Mouse (Mus musculus) layer of hippocampus, postnatal 25 days (tissue): ENCODE results near the gene Rora. TPM values are rescaled to one million over a fixed set of nuclear protein-coding genes. Genes with fewer than 3 reads are reported as not detected.
A peak's percentile ranks its signal among the peaks of the same experiment; 100 is the strongest.

ENCODE experiments used
- DNase-seq, 2 experiments: peaks; one replicate each; pipeline ENCODE4 v3.0.0; 2022; ENCODE audit warnings: mixed read lengths in 2 of 2, low spot score in 1 of 2; ENCODE audit errors: extremely low spot score in 1 of 2
- total RNA-seq, 2 experiments: library from RNA; stranded (reverse); gene quantifications; 2 replicates each; pipeline ENCODE4 v1.2.3; 2021

The Rora gene
- total RNA-seq, 2 experiments from 2014 or later: 27.4 to 27.6 TPM

DNA sequence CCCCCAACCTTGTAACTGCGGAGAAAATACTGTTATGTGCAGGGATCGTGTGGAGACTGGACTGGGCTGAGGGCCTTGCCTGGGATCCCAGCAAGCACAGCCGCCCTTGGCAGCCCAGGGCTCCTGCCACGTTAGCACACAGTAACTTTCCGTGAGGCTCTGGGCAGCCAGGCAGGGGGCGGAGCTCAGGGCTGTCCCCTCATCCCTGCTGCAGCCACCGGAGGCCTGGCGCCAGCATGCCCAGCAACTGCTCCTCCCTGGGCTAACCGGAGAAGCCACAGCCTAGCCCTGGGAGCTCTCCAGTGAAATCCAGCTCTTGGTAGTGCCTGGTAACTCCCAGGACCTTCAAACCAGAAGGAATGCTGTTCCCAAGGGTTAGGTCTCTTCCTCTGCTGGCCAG lies 605.8 kb downstream of the Rora start:
- DNase-seq: peak in 1 of 2 experiments; percentile 8

DNA sequence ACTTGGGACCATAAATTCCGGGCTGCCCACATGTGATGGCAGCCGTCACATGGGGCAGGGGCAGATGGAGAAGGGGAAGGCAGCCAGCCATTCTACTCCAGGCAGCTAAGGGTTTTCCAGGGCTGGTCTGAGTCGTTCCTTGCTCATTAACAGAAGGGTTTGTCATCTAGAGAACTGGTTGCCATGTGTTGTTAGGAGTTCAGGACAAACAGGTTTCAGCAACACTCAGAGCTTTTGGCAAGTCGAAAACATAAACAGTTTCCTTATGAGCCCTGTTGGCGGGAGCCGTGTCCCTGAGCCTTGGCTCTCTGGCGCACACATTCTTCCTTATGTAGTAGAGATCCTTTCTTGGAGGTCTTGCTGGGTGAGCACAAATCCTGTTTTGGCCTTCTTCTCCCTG lies 611.6 kb downstream of the Rora start:
- DNase-seq: no peak

DNA sequence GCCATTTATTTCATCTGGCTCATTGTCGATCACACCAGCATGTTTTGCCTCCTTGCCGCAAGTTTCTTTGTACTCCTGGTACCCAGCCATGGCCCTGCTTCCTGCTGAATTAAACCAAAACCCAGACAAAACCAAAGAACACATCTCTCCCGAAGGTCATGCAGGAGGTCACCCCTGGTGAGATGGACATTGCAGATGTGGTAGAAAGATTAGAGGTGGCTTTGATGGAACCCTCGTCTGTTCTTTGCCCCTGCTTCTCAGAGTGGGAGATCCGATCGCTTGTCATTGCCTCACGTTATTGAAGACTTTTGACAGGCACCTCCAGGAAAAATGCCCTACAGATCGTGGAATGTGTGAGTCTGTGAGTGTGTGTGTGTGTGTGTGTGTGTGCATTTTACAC lies 616.8 kb downstream of the Rora start:
- no peak for DNase-seq

DNA sequence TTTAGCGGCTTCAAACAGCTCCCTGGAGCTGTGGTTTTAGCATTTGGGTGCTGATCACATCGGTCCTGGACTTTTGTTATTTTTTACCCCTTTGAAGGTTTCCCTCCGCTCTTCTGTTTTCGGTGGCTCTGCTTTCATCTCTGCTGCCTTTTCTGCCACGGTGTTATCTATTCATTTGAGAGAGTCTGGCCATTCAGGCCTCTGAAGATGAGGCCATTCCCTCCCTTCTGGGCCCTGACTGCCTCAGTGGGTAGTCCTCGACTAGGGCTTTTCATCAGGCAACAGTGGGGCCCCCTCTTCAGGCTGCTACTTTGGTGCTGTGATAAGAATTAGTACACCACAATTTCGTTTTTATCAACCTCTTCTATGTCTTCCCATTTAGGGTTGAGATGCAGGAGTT lies 617.3 kb downstream of the Rora start:
- no peak for DNase-seq

DNA sequence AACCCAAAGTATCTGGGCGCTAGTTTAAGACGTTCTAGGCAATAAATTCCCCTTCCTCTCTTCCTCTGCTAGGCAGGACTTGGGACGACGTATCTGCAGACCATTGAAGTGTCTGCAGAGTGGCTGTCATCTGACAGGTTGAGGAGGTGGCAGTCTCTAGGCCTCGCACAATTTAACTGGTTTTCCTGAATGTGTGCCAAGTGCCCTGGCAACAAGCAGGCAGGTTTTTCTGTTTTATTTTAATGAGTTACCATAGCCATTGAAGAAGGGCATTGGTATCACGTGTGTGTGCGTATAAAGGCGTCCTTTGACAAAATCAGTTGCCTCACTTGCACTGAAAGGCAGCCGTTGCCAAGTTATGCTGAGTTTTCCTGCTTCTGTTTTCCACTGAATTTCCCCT lies 619.3 kb downstream of the Rora start:
- peak in 1 of 2 experiments; percentile 6 for DNase-seq

DNA sequence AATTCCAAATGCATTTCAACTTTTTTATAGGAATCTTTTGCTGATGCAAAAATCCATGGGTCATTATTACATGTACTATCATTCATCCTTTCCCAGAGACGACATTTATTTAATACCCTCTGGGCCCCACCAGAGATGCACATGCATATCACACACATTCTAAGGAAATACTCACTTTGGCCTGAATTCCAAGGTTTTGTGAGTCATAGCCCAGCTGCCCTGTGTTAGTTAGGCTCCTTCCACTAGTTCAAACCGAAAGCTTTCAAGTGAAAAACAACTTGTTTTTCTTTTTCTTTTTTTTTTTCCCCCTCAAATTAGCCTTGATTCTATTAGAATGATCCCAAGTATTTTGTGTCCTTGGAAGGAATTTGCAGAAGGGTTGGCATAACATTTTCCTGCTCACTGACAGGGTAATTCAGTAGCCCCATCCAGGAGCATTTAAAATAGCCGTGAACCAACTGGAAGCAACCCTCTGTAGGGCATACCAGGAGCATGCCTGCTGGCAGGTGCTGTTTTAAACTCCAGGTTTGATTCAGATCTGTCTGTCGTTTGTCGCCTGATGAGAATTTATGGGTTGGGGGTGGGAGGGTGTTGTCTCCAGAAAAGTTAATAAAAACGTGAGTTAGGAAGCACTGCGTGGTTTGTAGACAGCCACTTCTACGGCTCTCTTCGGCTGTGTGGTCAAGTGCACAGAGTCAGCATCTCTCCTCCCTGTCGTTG lies 621.3 kb downstream of the Rora start:
- DNase-seq: no peak

DNA sequence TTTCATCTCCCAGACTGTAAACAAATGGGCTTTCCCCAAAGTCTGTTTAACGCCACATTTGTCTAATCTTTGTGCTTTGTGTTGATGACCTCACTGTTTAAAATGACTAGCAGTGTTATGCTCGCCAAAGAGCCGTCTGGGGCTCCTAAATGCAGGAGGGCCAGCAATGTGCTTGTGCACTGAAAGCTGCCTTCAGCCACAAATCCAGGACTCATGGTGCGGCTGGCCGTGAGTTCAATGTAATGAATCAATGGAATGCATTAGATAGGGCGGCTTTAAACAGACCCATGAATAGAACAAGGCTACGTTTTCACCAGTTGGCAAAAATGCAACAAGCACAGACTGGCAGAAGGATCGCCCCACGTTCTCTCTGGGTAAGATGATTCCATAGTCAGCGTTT lies 623.7 kb downstream of the Rora start:
- no peak for DNase-seq

DNA sequence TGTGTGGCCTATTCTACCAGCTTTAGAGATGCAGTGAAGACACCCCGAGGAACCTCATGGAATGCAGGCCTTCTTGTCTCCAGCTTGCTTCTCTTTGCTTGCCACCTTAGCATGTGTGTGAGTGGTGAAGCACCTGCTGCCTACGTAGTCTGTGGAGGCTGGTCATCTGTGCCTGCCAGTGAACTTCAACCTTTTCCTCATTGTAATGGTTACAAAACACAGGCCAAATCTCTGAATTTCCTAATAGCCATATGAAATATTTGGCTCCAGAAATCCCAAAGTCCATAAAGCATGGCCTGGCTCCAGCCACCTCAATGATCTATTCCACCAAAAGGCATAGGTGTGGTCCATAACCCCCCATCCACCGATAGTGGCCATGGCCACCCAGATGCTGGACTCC lies 631.4 kb downstream of the Rora start:
- no peak for DNase-seq

DNA sequence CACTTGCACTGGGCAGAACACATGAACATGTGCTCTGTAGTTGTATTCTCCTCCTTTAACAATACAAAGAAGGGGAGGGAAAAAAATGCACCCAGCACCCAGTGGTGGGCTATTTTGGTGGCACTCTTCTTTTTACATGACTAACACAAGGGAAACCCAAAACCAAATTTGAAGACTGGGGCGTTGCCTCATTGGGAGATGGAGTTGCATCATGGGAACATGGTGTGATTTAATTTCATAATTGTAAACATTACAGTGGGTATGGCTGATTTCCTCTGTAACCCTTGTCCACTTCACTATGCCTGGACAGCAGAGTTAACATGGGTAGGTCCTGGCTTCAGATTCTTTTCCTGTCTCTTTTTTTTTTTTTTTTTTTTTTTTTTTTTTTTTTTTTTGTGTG lies 634.5 kb downstream of the Rora start:
- DNase-seq: no peak

DNA sequence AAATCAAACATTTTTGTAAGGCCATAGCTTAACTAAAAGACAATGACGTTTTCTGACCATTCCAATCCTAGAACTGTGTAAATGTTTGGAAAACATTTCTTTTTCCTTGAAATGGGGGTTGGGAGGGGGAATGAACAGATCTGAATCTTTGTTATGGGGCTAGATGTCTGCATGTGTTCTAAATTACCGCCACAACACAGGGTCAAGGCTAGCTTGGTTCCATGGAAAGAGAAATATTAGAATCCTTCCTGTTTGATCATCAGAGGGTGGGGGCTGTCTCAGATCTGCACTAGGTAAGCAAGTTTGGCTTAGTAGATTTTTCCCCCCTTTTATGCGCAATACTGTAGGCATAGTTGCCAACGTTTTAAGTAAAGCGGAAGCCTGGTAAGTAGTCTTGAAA lies 635.0 kb downstream of the Rora start:
- no peak for DNase-seq

DNA sequence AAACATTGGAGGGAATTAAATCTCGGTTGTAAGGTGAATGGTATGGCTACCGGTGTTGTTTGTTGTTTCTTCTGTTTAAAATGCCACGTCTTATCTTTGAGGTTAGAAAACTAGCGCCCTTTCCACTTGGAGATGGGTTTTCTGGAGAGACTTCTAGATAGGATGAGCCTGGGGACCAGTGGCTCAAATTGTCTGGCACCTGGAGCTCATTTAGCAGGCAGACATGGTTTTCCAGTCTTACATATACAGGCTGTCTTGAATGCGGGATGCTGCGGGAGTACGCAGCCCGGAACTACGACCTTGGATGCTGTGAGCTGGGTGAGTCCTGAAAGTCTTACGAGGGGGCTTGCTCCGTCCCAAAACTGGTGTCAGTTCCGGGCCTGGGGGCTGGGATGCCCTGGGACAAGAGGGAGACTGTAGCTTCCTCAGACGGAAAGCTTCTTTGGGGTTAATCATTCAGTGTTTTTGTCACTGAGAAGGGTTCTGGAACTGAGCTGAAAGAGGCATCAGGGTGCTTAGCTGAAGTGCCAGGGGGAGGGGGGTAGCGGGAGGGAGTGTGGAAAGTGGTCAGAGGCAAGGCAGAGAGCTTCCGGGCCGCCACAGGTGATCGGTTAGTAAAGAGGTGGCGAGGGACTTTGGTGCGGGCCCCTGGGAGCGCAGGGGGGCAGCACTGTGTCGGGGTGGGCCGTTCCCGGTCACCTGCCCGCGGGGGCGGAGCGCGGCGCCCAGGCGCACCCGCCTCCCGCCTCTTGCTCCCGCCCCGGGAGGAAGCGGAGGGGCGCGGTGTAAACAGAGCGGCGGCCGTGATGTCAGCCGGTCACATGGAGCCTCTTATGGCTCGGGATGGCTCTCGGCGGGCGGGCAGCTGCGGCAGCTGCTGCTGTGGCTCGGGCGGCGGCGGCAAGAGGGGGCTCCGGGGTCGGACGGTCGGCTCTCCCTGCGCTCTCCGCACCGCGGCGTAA lies 635.8 kb downstream of the Rora start:
- peak; percentile 57 to 63 for DNase-seq

DNA sequence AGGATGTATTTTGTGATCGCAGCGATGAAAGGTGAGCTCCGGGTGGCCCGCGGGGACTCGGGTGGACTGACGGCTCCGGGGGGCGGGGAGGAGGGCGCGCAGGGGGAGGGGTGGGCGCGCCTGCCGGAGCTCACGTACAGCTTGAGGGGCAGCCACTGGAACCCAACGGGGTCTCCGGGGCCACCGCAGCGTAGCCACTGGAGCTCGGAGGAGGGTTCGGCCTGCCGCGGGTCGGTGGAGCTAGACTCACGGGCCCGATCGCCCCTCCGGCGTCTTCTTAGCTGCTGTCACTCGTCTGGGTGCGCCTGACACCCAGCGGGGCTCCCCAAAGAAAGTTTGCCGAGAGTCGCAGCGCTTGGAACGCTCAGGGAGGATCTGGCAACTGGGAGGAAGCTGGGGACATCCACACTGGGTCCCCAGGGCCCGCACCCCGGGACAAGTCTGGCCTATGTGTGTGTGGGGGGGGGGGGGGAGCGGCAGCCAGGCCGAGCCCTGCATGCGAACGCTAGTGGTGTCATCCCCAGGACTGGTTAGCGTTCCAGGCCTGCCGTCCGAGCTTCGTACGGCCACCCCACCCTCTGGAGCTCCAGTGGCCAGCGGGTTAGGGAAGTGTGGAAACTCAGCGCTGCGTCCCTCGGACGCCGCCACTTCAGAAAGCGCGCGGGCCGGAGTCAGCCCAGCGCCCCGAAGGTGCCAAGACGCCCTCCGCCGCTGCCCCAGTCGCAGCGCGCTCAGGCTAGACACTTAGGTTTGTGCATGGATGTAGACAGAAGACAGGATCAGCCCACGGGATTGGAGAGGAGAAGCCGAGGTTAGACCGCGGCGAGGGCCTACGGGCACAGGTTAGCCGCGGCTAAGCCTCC lies 636.7 kb downstream of the Rora start:
- peak in 1 of 2 experiments; percentile 16 for DNase-seq

DNA sequence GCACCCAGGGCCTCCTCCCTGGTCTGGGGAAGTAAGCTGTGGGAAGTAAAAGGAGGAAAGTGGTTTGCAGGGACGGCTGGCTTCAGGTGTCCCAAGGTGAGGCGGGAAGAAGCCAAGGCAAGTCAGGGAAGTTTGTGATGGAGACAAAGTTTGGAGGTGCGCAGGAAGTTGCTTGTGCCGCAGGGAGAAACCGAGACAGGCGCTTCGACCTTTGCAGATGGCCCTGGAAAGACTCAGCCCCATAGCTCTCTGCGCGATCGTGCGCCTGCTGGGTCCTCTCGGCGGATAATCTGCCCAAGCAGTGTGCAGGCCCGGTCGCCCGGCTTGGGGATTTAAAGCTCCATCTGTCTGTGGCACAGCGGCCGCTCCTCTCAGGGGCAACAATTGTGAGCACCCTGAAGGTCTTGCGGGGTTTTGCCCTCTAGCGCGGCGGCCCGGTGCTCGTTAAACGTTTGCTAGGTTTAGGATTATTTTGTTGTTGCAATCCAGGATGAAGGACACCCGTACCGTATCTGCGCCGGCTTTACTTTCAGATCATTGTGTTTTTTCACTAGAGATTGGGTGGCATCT lies 637.4 kb downstream of the Rora start:
- no peak for DNase-seq

DNA sequence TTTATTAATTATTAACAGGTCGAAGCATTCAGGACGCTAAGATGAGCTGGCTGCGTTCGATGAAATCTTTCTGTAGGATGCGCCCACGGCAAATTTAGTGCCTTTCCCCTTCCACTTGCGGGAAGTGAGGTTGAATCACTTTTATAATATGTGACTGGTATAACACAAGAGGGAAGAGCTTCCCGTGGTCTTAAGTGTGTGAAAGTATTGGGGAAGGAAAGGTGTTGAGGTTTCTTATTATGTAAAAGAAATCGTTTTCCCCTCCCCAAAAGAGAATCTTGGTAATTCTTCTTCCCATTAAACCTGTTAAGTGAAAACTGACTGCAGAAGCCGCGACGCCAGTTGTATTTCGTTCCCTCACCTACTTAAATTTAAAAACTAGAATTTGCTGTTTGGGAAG lies 637.9 kb downstream of the Rora start:
- DNase-seq: no peak

DNA sequence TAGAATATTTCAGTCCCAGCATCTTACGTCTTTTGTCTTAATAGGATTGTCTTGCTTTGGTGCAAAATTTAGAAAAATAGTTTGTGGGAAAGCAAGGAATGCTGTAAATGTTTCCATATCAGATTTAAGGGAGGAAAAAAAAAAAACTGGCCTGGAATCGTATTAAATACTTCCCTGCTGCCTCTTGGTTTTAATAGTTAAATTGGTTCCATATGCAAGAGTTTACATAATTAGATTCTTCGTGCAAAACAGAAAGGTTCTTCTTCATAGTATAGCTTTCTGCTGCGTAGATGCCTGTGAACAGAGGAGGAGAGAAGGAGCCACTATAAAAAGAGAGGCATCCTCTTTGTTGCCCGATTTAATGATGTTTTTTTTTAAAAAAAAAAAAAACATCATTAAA lies 638.8 kb downstream of the Rora start:
- DNase-seq: no peak

DNA sequence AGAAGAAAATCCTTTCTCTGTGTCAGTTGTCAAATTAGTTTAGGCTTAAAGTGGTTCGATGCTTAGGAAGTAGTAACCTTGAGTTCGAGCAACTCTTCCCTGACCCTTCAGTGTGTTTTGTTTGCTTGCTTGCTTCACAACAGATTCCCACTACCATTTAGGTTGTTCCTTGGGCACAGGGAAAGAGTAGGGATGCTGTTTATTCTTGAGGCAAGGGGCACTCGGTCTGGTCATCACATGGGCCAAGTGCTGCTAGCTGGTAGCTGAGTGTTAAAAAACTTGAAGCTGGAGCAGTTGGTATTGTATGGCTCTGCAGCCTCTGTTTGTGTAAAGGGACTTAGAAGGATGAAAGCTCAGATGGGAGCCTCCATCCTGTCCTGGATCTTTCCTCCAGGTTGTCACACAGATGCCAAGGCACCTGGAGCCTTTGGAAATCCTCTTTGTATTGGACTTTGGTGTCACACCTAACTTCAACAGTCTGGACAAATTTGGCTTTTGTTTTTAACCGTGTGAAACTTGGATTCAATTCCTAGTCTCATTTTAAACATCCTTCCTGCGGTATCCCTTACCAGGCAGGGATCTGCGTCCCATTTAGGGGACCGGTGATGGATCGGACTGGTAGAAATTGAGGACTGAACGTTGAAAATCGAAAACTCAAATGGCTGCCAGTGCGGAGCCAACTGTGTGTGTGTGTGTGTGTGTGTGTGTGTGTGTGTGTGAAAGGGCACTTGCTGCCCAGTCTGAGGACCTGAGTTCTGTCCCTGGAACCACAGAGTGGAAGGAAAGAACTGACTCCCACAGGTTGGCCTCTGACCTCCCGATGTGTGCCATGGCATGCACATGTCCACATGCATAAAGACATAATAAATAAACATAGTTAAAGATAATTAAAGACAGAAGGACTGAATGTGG lies 639.4 kb downstream of the Rora start:
- no peak for DNase-seq

DNA sequence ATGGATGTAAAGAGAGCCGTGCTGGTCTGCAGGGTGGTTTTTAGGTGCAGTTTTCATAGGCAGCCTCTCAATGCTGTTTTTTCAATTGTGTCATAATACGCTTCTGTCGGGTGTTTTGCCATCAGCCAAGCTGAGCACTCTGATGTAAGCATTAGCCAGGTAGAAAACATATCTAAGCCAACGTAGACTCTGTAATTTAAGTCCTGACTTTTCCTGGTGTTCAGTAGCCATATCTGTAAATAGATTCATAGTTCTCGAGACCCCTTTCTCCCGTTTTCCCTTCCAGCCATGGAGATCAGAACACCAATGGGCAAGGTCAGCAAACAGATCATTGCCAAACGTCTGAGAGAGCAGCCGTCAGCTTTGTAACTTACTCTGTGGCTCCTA lies 640.1 kb downstream of the Rora start:
- no peak for DNase-seq

DNA sequence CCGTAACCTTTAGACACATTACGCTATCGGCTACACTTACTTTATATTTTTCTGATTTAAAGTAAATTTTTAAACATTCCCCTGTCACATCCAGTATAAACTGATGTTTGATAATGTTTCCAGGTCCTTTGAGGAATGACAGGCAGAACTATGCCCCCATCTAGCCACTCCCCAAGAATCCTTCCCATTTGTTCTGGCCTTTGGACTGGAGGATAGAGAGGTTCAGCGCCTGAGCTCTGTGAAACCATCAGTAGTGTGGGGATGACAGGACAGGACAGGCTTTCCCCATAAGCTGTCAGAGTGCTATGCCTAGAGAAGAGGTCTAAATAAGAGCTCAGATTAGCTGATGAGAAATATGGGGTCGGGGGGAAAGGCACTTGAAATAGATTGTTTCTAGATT lies 640.8 kb downstream of the Rora start:
- no peak for DNase-seq

DNA sequence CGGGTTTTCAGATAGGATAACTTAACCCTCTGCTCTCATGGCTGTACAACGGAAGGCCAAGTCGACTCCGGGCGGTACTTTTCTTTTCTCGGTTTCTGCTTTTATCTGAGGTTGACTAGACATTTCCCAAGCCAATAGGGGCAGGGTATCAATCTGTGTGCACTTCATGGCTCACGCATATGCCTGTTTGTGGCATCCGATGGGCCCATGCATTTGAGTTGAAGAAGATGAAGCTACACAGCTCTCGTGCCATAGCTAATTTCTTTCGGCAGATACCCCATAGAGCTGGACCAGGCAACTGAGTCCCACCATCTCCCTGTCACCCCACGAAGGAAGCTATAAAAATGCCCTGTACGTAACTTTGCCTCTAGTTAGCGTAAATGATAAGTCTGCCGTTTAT lies 641.3 kb downstream of the Rora start:
- DNase-seq: no peak
